In genomic region chr16:7927756-7928155, GRCm38 (mm10) we compare ENCODE assay signal across 9 mouse cellular contexts.
A peak's percentile ranks its signal among the peaks of the same experiment; 100 is the strongest.
DNase-seq lines count a peak whose midpoint lies in the region; ATAC-seq lines count a peak whose summit lies in the region.
"Had no signal": no experiment of that assay in that cellular context is flagged by ENCODE, and none has a peak within 500 bp of the region (broad histone marks: within the 10 kb centered on the region; RNA-seq: fewer than 3 reads in every experiment).

No protein-coding gene starts in this region.

- no peak overlapping the region for H3K4me3 ChIP-seq in forebrain, embryonic 16.5 days (replicated peaks; ENCODE audit: low read length)

- H3K36me3 ChIP-seq in forebrain, embryonic 16.5 days (ENCODE audit: control insufficient read depth, insufficient read depth), result no peaks in the 10 kb centered on the region

- no peak overlapping the region for H3K27ac ChIP-seq in forebrain, embryonic 16.5 days (ENCODE audit: low read length)

- H3K4me2 ChIP-seq in forebrain, embryonic 16.5 days (ENCODE audit: low read length), result no peak overlapping the region

- no peaks in the 10 kb centered on the region for H3K4me1 ChIP-seq in forebrain, embryonic 16.5 days (replicated peaks; ENCODE audit: control insufficient read depth, insufficient read depth, low read length)

- ATAC-seq in hematopoietic stem cell, adult 5-6 weeks (replicated peaks in 1 of 2; ENCODE audit: insufficient read depth in 1 of 2, low FRiP score in 2 of 2, low TSS enrichment in 1 of 2, low read depth in 1 of 2, poor library complexity in 2 of 2, severe bottlenecking in 2 of 2), result peak; percentile 36 to 54; a peak in 2 of 4 replicates
- no peak for ATAC-seq in forebrain, embryonic 16.5 days

- DNase-seq in adrenal gland, postnatal 10 days, result peak; percentile 12
- DNase-seq in adrenal gland, postnatal 4 days (ENCODE audit: low spot score in 2 of 2), result no peak
- peak; percentile 9 for DNase-seq in kidney, postnatal 14 days
- DNase-seq in kidney, adult 9 months, result no peak
- peak; percentile 36 for DNase-seq in R1 (ENCODE audit: low read depth, low spot score)
- DNase-seq in yolk sac, embryonic 10.5 days (ENCODE audit: low spot score), result no peak
- DNase-seq: cerebellum, adult 8-10 months had no signal

- no peaks in the 10 kb centered on the region for H3K27me3 ChIP-seq in forebrain, embryonic 16.5 days (replicated peaks; ENCODE audit: control insufficient read depth, insufficient read depth, low read length)

- no peaks in the 10 kb centered on the region for H3K9me3 ChIP-seq in forebrain, embryonic 16.5 days (ENCODE audit: control insufficient read depth, low read length)

- 54% methylated on average over 8 of the region's 8 CpGs for WGBS in forebrain, embryonic 16.5 days

- H3K9ac ChIP-seq in forebrain, embryonic 16.5 days (replicated peaks; ENCODE audit: low read depth, low read length), result no peak overlapping the region

Comparison
In these comparisons a context has a peak if more than half of its experiments do, and no peak if none do; other contexts are left out.
1. DNase-seq: peak in adrenal gland, postnatal 10 days (single experiment), kidney, postnatal 14 days (single experiment) and R1 (single experiment); none in adrenal gland, postnatal 4 days (0 of 2), kidney, adult 9 months (single experiment) and yolk sac, embryonic 10.5 days (single experiment).